Mouse (Mus musculus) hindbrain, embryonic 13.5 days (tissue): ENCODE measurements around the gene Rad17. TPM values are rescaled to one million over a fixed set of nuclear protein-coding genes. Genes with fewer than 3 reads are reported as not detected.

ENCODE experiments used
- ATAC-seq: fragments of 200-750 bp; cut with Nextera tagmentation; 2 replicates; pipeline ENCODE4 v1.8.0; 2017; ENCODE audit warnings: moderate TSS enrichment; ENCODE audit not compliant: low FRiP score
- H3K27ac ChIP-seq: fragments of 300-500 bp; sonication (generic); 2 replicates; pipeline ENCODE4 v1.5.1; 2015; ENCODE audit warnings: inconsistent platforms, mild to moderate bottlenecking, moderate library complexity
- H3K27me3 ChIP-seq: fragments of 300-500 bp; sonication (generic); 2 replicates; pipeline ENCODE4 v1.6.1; 2015; ENCODE audit warnings: mild to moderate bottlenecking, inconsistent platforms
- H3K36me3 ChIP-seq: fragments of 300-500 bp; sonication (generic); 2 replicates; pipeline ENCODE4 v1.6.1; 2015; ENCODE audit warnings: mild to moderate bottlenecking, inconsistent platforms
- H3K4me1 ChIP-seq: fragments of 300-500 bp; sonication (generic); replicated peaks from 2 replicates; pipeline ENCODE4 v1.6.1; 2015; ENCODE audit warnings: inconsistent platforms
- H3K4me2 ChIP-seq: fragments of 300-500 bp; sonication (generic); 2 replicates; pipeline ENCODE4 v1.6.1; 2015; ENCODE audit warnings: inconsistent platforms, mild to moderate bottlenecking, moderate library complexity
- H3K4me3 ChIP-seq: fragments of 300-500 bp; sonication (generic); 2 replicates; pipeline ENCODE4 v1.5.1; 2015; ENCODE audit warnings: mild to moderate bottlenecking, inconsistent platforms
- H3K9ac ChIP-seq: fragments of 300-500 bp; sonication (generic); 2 replicates; pipeline ENCODE4 v1.6.1; 2015; ENCODE audit warnings: mild to moderate bottlenecking, inconsistent platforms
- H3K9me3 ChIP-seq: fragments of 300-500 bp; sonication (generic); 2 replicates; pipeline ENCODE4 v1.6.1; 2016; ENCODE audit warnings: inconsistent platforms
- WGBS: fragments of 180-500 bp; shearing (Covaris S2); methylation state at CpG from one replicate; pipeline ENCODE4 v1.1.7; 2015; 5-methylcytosine and 5-hydroxymethylcytosine counted together
- polyA plus RNA-seq: library from polyadenylated mRNA; unstranded; fragments of >200 nt; fragmentation: Nextera tagmentation; extraction: Ambion mirVana; gene quantifications from 2 replicates; pipeline ENCODE4 v1.2.1, GENCODE M21; 2015

The Rad17 gene
- polyA plus RNA-seq, 1 experiment from 2014 or later, result 19.9 TPM

DNA sequence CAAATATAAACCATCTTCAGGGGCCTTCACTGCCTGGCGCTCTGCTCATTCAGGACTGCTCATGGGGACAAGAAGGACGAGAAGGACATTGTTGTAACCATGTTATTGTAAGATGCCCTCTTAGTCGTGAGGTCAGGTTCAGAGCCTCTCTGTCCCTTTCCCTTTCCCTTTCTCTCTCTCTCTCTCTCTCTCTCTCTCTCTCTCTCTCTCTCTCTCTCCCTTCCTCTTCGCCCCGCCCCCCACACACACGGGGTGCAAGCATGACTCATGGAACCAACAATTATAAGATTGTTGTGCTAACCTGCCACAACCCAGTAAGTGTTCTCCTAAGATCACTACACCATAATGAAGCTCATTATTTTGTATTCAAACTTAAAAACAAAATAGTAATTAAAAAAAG, 68.7 kb downstream of the Rad17 start:
- Histone ChIP-seq H3K4me2 (no peak overlapping the region), H3K9me3 (no peaks in the 10 kb centered on the region), H3K9ac (no peak overlapping the region), H3K27ac (no peak overlapping the region), H3K4me1 (0 out of 2 replicates have a peak, but pooled peaks cover 7% of the 10 kb centered on the region), H3K4me3 (no peak overlapping the region), H3K36me3 (no peaks in the 10 kb centered on the region), H3K27me3 (no peaks in the 10 kb centered on the region)
- no peak for ATAC-seq
- 50% methylated on average over 6 of the region's 6 CpGs for whole genome bisulfite sequencing

DNA sequence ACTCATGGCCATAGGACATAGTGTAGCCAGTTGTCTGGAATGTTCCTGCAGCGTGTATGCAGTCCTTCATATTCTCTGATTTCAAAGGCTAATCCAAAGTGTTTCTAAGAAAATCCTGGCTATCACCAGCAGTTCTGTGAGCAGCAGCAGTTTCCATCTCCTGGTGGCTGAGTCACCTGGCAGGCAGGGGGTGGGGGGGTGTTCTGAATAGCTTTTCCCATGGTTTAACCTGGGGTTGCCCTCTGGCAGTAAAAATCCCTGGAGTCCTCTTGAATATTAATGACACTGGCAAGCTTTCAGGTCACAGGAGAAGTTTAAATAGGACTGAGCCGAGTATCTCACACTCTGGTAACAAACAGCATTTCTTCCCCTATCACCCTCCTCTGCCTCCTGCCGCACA, 69.2 kb downstream of the Rad17 start:
- no peaks in the 10 kb centered on the region for H3K9me3 ChIP-seq
- no peak overlapping the region for H3K4me3 ChIP-seq
- no peak overlapping the region for H3K4me2 ChIP-seq
- H3K4me1 ChIP-seq, result 0 out of 2 replicates have a peak, but pooled peaks cover 7% of the 10 kb centered on the region
- H3K9ac ChIP-seq, result no peak overlapping the region
- H3K27me3 ChIP-seq, result no peaks in the 10 kb centered on the region
- H3K36me3 ChIP-seq, result no peaks in the 10 kb centered on the region
- WGBS, result 34% methylated on average over 3 of the region's 3 CpGs
- no peak overlapping the region for H3K27ac ChIP-seq
- no peak for ATAC-seq

DNA sequence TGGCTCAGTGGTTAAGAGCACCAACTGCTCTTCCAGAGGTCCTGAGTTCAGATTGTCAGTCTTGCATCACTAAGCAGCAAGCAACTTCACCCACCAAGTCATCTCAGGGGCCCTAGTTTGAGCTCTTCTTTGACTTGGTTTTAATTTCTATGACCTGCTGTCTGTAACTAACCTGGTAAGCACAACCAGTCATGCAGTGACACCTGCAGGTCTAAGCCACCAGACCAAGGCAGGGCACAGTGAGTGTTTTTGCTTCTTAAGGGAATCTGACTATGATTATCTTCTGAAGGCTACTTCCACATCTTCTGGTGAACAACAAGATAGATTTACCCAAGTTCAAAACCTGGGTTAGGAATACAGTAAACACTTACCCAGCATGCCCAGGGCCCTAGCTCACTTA, 70.9 kb downstream of the Rad17 start:
- Histone ChIP-seq H3K9ac (no peak overlapping the region), H3K9me3 (no peaks in the 10 kb centered on the region), H3K4me3 (no peak overlapping the region), H3K4me2 (no peak overlapping the region), H3K27ac (no peak overlapping the region), H3K27me3 (no peaks in the 10 kb centered on the region), H3K36me3 (no peaks in the 10 kb centered on the region), H3K4me1 (0 out of 2 replicates have a peak, but pooled peaks cover 7% of the 10 kb centered on the region)
- ATAC-seq, result no peak

DNA sequence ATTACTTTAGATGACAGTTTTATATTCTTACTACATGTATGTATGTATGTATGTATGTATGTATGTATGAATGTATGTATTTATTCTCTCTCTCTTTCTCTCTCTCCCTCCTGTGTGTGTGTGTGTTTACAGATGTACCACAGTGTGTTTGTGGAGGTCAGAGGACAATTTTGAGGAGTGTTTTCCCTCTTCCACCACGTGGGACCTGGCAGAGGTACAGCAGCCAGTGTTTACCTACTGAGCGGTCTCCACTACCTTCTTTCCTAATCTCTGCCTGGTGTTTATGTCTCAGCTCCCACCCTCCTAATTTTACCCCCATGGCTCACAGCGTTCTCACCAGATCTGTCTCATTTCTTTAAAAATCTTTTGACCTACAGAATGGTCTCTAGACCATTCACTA, 71.6 kb downstream of the Rad17 start:
- H3K4me3 ChIP-seq, result no peak overlapping the region
- 61% methylated on average over 3 of the region's 3 CpGs for WGBS
- no peaks in the 10 kb centered on the region for H3K9me3 ChIP-seq
- H3K9ac ChIP-seq, result no peak overlapping the region
- H3K27me3 ChIP-seq, result no peaks in the 10 kb centered on the region
- H3K36me3 ChIP-seq, result no peaks in the 10 kb centered on the region
- 0 out of 2 replicates have a peak, but pooled peaks cover 7% of the 10 kb centered on the region for H3K4me1 ChIP-seq
- no peak for ATAC-seq
- H3K27ac ChIP-seq, result no peak overlapping the region
- H3K4me2 ChIP-seq, result no peak overlapping the region

DNA sequence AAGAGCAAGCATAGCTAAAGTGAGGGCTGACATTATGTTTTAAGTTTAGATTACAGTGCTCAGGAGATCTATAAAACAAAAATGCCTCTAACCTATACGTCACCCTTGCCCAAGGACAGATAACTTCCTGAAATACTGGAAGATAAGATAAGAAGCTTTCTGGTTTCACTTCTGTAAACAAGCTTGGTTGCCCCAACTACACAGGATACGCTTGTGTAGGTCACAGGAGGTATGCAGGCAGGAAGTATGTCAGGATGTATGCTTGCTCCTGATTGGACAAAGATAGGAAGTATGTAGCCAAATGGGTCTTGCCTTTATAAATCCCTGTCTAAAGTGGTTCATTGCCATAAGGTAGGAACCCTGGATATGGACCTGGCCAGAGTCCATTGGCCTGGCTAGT, 74.9 kb downstream of the Rad17 start:
- 84% methylated on average over 2 of the region's 2 CpGs for WGBS
- H3K9me3 ChIP-seq, result no peaks in the 10 kb centered on the region; the same call in 1 of the 2 replicates
- no peak for ATAC-seq
- H3K9ac ChIP-seq, result no peak overlapping the region
- H3K4me3 ChIP-seq, result no peak overlapping the region
- no peak overlapping the region for H3K27ac ChIP-seq
- H3K4me2 ChIP-seq, result no peak overlapping the region
- H3K27me3 ChIP-seq, result no peaks in the 10 kb centered on the region
- no peaks in the 10 kb centered on the region for H3K36me3 ChIP-seq
- H3K4me1 ChIP-seq, result no peaks in the 10 kb centered on the region

DNA sequence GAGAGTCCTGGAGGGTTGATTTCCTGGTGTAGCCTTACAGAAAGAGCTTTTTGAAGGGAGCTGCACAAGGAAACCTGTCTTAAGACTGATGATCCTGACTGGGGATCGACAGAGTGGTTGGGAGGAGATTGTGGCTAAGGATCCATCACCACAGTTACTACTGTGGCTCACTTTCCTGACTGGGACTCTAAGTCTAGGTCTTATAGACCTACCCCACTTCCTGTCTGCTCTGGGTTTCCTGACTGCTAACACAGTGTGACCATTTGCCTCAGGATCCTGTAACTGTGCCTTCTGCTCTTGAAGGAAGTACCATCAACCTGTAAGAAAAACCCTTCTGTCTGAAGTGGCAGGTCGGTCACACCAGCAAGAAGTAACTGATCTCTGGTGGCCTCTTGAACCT, 80.1 kb downstream of the Rad17 start:
- no peaks in the 10 kb centered on the region for H3K4me1 ChIP-seq
- H3K4me2 ChIP-seq, result no peak overlapping the region
- H3K27ac ChIP-seq, result no peak overlapping the region
- H3K27me3 ChIP-seq, result no peaks in the 10 kb centered on the region
- H3K9me3 ChIP-seq, result no peaks in the 10 kb centered on the region; the same call in 1 of the 2 replicates
- H3K36me3 ChIP-seq, result no peaks in the 10 kb centered on the region
- ATAC-seq, result no peak
- WGBS, result 67% methylated on average over 2 of the region's 2 CpGs
- H3K9ac ChIP-seq, result no peak overlapping the region
- no peak overlapping the region for H3K4me3 ChIP-seq

DNA sequence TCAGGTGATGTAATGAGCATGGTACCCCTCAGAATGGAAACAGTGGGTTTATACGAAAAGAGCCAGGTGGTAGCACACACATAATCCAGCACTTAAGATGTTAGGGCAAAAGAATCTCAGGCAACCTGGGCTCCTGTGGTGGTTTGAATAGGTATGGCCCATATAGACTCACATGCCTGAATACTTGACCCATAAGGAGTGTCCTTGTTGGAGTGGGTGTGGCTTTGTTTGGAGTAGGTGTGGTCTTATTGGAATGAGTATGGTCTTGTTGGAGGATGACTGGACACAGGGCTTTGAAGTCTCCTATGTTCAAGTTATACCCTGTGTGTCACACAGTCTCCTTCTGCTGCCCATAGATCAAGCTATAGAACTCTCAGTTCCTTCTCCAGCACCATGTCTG, 82.5 kb downstream of the Rad17 start:
- H3K4me3 ChIP-seq, result no peak overlapping the region
- no peaks in the 10 kb centered on the region for H3K9me3 ChIP-seq
- ATAC-seq, result no peak
- no peak overlapping the region for H3K27ac ChIP-seq
- no peaks in the 10 kb centered on the region for H3K27me3 ChIP-seq
- H3K36me3 ChIP-seq, result no peaks in the 10 kb centered on the region
- 96% methylated on average over 1 of the region's 1 CpGs for WGBS
- no peaks in the 10 kb centered on the region for H3K4me1 ChIP-seq
- no peak overlapping the region for H3K9ac ChIP-seq
- H3K4me2 ChIP-seq, result no peak overlapping the region

Other genes with a start within 250 kb of the Rad17 start
- 0.04 and 0.13 TPM in 2 replicates for gene Naip1, start 198.2 kb downstream of the Rad17 start, polyA plus RNA-seq
- 73.2 and 79.5 TPM in 2 replicates for gene Gtf2h2, start 158.5 kb downstream of the Rad17 start, polyA plus RNA-seq
- 5.4 and 9.1 TPM in 2 replicates for gene Ocln, start 98.3 kb downstream of the Rad17 start, polyA plus RNA-seq
- 2.4 TPM in 2 replicates for gene Marveld2, start 34.1 kb downstream of the Rad17 start, polyA plus RNA-seq
- 335 and 338 TPM in 2 replicates for gene Ak6, start 72 bp downstream of the Rad17 start, polyA plus RNA-seq
- 21.2 and 28.6 TPM in 2 replicates for gene Taf9, start 528 bp upstream of the Rad17 start, polyA plus RNA-seq
- gene Ccdc125, start 18.7 kb upstream of the Rad17 start, polyA plus RNA-seq, result 1.9 TPM in 2 replicates
- 50.7 and 53.1 TPM in 2 replicates for gene Cdk7, start 79.9 kb upstream of the Rad17 start, polyA plus RNA-seq
- gene Mrps36, start 93.6 kb upstream of the Rad17 start, polyA plus RNA-seq, result 139 and 151 TPM in 2 replicates
- gene Cenph, start 124.8 kb upstream of the Rad17 start, polyA plus RNA-seq, result 10.2 and 11.5 TPM in 2 replicates
- gene Ccnb1, start 135.5 kb upstream of the Rad17 start, polyA plus RNA-seq, result 57.6 and 65.0 TPM in 2 replicates
- 32.9 and 34.3 TPM in 2 replicates for gene Slc30a5, start 182.4 kb upstream of the Rad17 start, polyA plus RNA-seq